Mouse (Mus musculus): ENCODE measurements around the gene Sipa1l2. TPM values are rescaled to one million over a fixed set of nuclear protein-coding genes. Genes with fewer than 3 reads are reported as not detected.

Sipa1l2 gene
- polyA plus RNA-seq, 1 experiment from 2014 or later: 20.2 TPM

DNA sequence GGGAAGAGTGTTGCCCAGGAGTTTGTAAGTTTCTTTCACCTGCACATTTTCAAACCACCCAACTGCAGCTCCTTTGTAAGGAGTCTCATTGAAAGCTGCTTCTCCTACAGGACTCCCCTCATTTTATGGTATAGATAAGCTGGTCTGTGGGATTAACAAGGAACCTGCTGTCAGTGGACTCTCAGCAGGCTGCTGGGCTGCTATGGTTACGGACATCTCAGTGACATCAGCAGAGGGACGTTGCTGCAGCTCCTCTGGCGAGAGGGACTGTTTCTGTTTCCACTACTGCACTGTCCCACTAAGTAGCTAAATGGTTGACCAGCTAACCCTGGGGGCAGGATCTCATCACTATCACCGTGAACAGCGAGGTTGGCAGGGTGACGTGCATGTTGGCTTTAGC is 120.6 kb downstream of the Sipa1l2 start:
- H3K4me3 ChIP-seq (replicated peaks): no peak overlapping the region
- H3K4me1 ChIP-seq (replicated peaks): peaks cover 23% of the 10 kb centered on the region
- no peak overlapping the region for H3K27ac ChIP-seq
- WGBS: 50% methylated on average over 6 of the region's 6 CpGs
- H3K9me3 ChIP-seq: no peaks in the 10 kb centered on the region
- no peaks in the 10 kb centered on the region for H3K27me3 ChIP-seq
- H3K4me2 ChIP-seq: no peak overlapping the region
- peaks cover 76% of the 10 kb centered on the region for H3K36me3 ChIP-seq
- no peak overlapping the region for H3K9ac ChIP-seq (replicated peaks)
- ATAC-seq (ENCODE audit: insufficient number of reproducible peaks, insufficient read depth, low FRiP score, low TSS enrichment, low read depth): no peak

DNA sequence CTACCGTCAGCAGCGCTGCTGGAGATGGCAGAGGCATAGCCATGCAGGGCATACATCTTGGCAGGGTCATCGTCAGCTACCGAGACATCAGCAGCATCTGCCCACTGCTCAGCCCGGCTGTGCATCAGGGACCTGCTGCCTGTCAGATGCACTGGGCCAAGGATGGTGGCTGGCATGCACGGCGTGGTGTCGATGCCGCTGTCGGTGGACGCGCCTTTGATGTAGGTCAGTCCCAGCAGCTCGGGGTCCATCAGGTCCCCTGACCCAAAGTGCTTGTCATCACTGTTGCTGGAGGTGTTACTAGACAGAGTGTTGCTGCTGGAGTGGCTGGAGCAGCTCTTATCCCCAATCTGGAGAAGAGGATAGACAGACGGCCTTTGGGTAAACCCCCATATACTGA is 122.1 kb downstream of the Sipa1l2 start:
- Histone ChIP-seq H3K4me3 (replicated peaks) (no peak overlapping the region), H3K27me3 (no peaks in the 10 kb centered on the region), H3K4me1 (replicated peaks) (peaks cover 23% of the 10 kb centered on the region), H3K36me3 (peaks cover 76% of the 10 kb centered on the region), H3K9ac (replicated peaks) (no peak overlapping the region), H3K4me2 (no peak overlapping the region), H3K27ac (no peak overlapping the region), H3K9me3 (no peaks in the 10 kb centered on the region)
- no peak for ATAC-seq (ENCODE audit: insufficient number of reproducible peaks, insufficient read depth, low FRiP score, low TSS enrichment, low read depth)
- WGBS: 91% methylated on average over 14 of the region's 14 CpGs

DNA sequence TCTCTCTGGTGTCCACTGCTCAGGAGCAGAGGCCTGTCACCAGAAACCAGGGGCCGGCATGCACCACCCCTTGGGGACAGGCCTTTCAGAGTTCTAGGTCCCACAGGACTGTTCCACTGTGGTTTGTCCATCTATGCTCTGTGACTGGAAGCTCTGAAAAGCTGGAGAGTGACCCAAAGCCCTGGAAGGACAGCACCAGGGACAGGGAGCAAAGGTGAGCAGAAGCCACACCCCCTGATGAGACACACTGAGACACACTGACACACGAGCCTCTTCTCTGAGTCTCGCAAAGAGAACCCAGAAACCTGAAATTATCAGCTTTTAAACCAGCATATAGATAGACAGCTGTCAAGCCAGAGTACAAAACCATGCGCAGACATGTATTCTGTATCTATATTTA is 123.4 kb downstream of the Sipa1l2 start:
- Histone ChIP-seq H3K4me2 (no peak overlapping the region), H3K27me3 (no peaks in the 10 kb centered on the region), H3K4me1 (replicated peaks) (peaks cover 23% of the 10 kb centered on the region), H3K36me3 (peaks cover 78% of the 10 kb centered on the region), H3K4me3 (replicated peaks) (no peak overlapping the region), H3K27ac (no peak overlapping the region), H3K9me3 (no peaks in the 10 kb centered on the region), H3K9ac (replicated peaks) (no peak overlapping the region)
- no peak for ATAC-seq (ENCODE audit: insufficient number of reproducible peaks, insufficient read depth, low FRiP score, low TSS enrichment, low read depth)
- 81% methylated on average over 4 of the region's 4 CpGs for WGBS

DNA sequence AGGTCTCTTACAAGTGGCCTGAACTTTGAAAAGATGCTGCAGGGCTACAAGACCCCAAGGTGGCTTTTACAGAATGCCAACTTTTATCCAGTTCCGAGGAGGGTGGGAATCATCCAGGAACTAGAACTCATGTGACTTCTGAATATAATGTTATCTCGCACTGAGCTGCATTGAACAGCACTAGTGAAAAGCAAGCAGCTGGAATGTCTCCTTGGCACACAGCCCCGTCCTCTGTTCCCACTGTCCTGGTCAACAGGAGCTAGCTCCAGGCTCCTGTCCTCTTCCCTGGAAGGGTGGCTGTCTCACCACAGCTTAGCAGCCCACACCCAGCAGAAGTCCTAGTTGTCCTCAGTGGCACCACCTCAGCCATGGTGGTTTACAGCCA is 124.4 kb downstream of the Sipa1l2 start:
- no peak for ATAC-seq (ENCODE audit: insufficient number of reproducible peaks, insufficient read depth, low FRiP score, low TSS enrichment, low read depth)
- peaks cover 76% of the 10 kb centered on the region for H3K36me3 ChIP-seq
- WGBS: 89% methylated on average over 3 of the region's 3 CpGs
- H3K4me2 ChIP-seq: no peak overlapping the region
- no peaks in the 10 kb centered on the region for H3K27me3 ChIP-seq
- H3K9ac ChIP-seq (replicated peaks): no peak overlapping the region
- no peak overlapping the region for H3K4me3 ChIP-seq (replicated peaks)
- peaks cover 23% of the 10 kb centered on the region for H3K4me1 ChIP-seq (replicated peaks)
- no peak overlapping the region for H3K27ac ChIP-seq
- H3K9me3 ChIP-seq: no peaks in the 10 kb centered on the region

DNA sequence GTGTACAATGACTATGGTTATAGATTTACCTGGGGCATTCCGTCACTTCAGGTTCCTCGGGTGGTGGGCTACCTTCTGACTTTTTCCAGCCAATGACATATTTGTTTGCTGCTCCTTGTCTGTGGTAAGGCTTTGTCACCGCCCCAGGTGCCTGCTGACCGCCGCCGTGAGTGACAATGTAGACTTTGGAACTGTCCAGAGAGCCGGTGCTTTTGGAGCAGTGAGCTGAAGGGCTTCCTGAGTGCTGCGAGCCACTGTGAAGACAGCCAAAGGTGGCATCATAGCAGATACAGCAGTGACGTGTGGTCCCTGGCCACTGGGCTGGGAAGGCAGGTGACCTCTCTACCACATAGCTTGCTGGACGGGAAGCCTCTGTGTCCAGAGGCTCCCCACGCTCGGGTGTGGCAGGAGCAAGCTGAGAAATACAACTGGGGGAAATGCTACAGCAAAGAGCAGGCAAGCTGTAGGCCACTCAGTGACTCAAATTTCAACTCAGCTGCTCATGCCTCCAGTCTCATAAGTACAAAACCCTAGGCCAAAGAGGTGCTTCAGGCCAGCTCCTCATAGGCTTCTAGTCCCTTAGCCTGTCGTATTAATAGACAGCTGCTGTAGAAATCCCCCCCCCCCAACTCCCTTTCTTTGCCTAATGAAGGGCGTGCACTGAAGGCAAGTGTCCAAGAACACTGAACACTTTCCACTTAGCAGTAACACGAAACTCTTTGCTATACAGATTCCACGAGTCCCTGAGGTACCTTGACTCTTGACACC is 125.0 kb downstream of the Sipa1l2 start:
- 85% methylated on average over 16 of the region's 16 CpGs for WGBS
- Histone ChIP-seq H3K36me3 (peaks cover 76% of the 10 kb centered on the region), H3K27me3 (no peaks in the 10 kb centered on the region), H3K4me2 (no peak overlapping the region), H3K4me1 (replicated peaks) (peaks cover 23% of the 10 kb centered on the region), H3K27ac (no peak overlapping the region), H3K4me3 (replicated peaks) (no peak overlapping the region), H3K9ac (replicated peaks) (no peak overlapping the region), H3K9me3 (no peaks in the 10 kb centered on the region)
- no peak for ATAC-seq (ENCODE audit: insufficient number of reproducible peaks, insufficient read depth, low FRiP score, low TSS enrichment, low read depth)

DNA sequence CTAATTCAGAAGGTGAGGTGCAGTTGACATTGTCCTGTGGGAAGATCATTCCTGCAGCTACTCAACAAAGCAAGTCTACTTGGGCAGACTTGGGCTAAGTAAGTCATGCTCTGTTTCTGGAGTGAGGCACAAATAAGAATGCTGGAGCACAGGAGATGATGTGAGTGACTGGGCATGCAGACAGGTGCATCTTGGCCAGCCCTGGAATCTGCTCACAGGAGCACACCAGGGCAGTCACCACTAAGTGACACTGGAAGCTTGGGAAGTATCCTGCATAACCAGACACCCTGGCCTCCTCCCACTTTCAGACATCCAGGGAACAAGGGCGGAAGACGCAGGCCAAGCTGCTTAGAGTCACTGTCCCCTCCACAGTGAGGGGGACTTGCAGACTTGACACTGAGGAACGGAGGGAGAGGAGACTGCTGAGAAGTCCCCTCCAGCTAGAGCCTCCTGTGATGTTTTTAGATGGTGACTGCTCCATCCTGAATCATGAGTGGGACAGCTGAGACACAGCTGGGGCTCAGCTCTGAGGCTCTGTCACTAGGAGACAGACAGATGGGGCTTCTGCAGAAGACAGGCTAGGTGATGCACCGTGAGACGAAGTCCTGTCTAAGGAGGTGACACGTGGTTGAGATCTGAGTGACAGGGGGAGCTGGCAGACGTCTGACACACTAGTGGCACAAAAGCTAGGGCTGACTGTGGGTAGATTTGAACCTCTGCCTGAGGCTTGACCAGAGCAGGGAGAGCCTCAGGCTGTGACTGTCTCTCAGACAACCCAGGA is 134.1 kb downstream of the Sipa1l2 start:
- 76% methylated on average over 7 of the region's 7 CpGs for WGBS
- Histone ChIP-seq H3K36me3 (peaks cover 64% of the 10 kb centered on the region), H3K4me1 (replicated peaks) (peaks cover 26% of the 10 kb centered on the region), H3K9ac (replicated peaks) (no peak overlapping the region), H3K4me2 (no peak overlapping the region), H3K9me3 (no peaks in the 10 kb centered on the region), H3K4me3 (replicated peaks) (no peak overlapping the region), H3K27ac (0 out of 2 replicates have a peak overlapping the region, but pooled peaks have one; percentile 5), H3K27me3 (no peaks in the 10 kb centered on the region)
- ATAC-seq (ENCODE audit: insufficient number of reproducible peaks, insufficient read depth, low FRiP score, low TSS enrichment, low read depth): no peak

DNA sequence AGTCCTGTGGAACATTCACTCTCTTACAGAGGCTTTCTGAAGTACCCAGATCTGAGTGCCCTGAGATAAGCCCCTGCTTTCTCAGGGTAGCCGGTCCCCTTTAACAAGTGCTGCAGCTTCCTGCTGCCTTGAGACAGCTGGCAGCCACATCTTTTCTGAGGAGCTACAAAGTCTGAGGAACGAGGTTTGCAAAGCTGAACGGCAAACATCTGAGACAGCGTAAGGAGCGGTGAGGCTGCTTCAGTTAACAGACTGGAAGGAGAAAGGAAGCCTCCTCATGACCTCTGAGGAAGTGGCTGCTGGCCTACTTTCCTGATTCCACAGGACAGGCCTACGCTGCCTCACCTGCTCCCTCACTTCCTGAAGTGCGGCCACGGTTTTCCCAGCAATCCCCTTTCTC is 135.5 kb downstream of the Sipa1l2 start:
- Histone ChIP-seq H3K27me3 (no peaks in the 10 kb centered on the region), H3K9me3 (no peaks in the 10 kb centered on the region), H3K4me3 (replicated peaks) (no peak overlapping the region), H3K9ac (replicated peaks) (no peak overlapping the region), H3K27ac (peak overlapping the region; percentile 50; the same call in 1 of the 2 replicates), H3K4me1 (replicated peaks) (peaks cover 29% of the 10 kb centered on the region), H3K36me3 (peaks cover 57% of the 10 kb centered on the region), H3K4me2 (no peak overlapping the region)
- 30% methylated on average over 8 of the region's 8 CpGs for WGBS
- ATAC-seq (ENCODE audit: insufficient number of reproducible peaks, insufficient read depth, low FRiP score, low TSS enrichment, low read depth): no peak

DNA sequence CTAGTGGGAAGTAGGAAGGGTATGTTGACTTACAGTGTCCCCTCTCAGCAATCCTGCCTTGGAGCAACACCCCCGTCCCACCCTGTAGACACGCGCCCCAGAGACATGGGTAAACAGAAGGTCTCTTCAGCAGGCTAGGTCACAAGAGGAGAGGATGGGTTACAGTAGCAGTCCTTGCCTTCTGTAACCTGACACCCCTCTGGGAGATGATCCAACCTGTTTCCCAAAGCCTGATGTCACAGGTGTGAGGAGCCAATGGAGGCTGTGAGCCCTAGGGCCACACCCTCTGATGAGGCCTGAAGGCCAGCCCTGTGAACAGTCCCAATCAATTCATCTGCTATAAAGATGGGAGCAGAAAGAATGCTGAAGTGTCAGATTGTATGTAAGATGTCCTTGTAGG is 138.3 kb downstream of the Sipa1l2 start:
- WGBS: 57% methylated on average over 3 of the region's 3 CpGs

DNA sequence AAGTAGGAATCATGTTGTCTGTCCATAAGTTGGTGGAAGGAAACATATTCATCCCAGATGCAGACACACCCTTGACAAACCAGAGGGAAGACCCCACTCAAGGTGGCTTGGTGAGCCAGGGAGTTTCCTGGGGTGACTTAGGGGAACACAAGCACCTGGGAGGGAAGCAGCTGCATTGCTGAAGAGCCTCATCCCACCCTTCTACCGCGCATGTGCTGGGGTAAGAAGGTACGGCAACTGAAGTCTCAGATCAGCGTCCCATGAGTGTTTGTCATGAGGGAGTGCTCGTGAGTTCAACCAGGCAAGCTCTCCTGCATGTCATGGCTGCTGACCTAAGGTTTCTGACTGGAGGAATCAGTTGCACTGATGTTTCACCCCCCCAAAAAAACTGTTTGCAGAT is 138.8 kb downstream of the Sipa1l2 start:
- no peaks in the 10 kb centered on the region for H3K9me3 ChIP-seq
- H3K36me3 ChIP-seq: peaks cover 37% of the 10 kb centered on the region; the same call in 1 of the 2 replicates
- H3K27ac ChIP-seq: no peak overlapping the region
- no peak overlapping the region for H3K9ac ChIP-seq (replicated peaks)
- no peak for ATAC-seq (ENCODE audit: insufficient number of reproducible peaks, insufficient read depth, low FRiP score, low TSS enrichment, low read depth)
- peaks cover 30% of the 10 kb centered on the region for H3K4me1 ChIP-seq (replicated peaks)
- no peak overlapping the region for H3K4me2 ChIP-seq
- H3K4me3 ChIP-seq (replicated peaks): no peak overlapping the region
- 93% methylated on average over 5 of the region's 5 CpGs for WGBS
- H3K27me3 ChIP-seq: peaks cover 4% of the 10 kb centered on the region

More for the DNA sequence above, 138.3 kb downstream of the Sipa1l2 start:
- H3K36me3 ChIP-seq: peaks cover 40% of the 10 kb centered on the region; the same call in 1 of the 2 replicates
- no peak overlapping the region for H3K4me3 ChIP-seq (replicated peaks)
- H3K27me3 ChIP-seq: peaks cover 4% of the 10 kb centered on the region
- no peak for ATAC-seq (ENCODE audit: insufficient number of reproducible peaks, insufficient read depth, low FRiP score, low TSS enrichment, low read depth)
- H3K4me2 ChIP-seq: no peak overlapping the region
- no peaks in the 10 kb centered on the region for H3K9me3 ChIP-seq
- peaks cover 30% of the 10 kb centered on the region for H3K4me1 ChIP-seq (replicated peaks)
- H3K27ac ChIP-seq: no peak overlapping the region
- no peak overlapping the region for H3K9ac ChIP-seq (replicated peaks)

DNA sequence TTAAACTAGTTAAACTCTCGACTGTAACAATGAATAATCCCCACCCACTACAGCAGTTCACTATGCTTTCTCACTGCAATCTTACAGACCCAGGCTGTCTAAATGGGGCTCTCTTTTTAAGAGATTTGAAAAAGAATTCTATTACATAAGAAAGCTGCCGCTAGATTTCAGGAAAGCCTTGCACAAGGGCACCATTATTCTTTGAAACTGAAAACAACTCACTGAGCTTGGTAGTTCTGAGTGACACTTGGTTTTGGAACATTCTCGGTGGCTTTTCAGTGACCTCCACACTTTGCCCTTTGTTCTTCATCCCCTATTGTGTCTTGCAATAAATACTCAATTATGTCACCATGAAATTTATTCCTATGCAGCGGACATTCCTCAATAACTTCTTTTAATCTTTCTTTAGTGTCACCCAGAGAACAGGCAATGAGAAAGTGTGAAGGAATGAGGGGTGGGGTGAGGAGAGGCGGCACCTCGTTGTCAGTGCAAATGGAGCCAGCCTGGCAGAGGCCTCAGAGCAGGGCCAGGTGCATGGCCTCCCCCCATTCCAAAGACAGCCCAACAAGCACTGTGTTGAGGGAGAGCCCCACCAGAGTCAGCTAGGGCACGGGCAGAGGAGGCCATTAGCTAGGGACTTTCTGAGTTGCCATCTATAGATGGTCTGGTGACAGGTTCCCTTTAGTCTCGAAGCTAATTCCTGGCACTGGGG is 140.5 kb downstream of the Sipa1l2 start:
- Histone ChIP-seq H3K4me3 (replicated peaks) (no peak overlapping the region), H3K27ac (no peak overlapping the region), H3K36me3 (peaks cover 37% of the 10 kb centered on the region; the same call in 1 of the 2 replicates), H3K9me3 (no peaks in the 10 kb centered on the region), H3K4me1 (replicated peaks) (peaks cover 28% of the 10 kb centered on the region), H3K9ac (replicated peaks) (no peak overlapping the region), H3K27me3 (peaks cover 7% of the 10 kb centered on the region), H3K4me2 (no peak overlapping the region)
- ATAC-seq (ENCODE audit: insufficient number of reproducible peaks, insufficient read depth, low FRiP score, low TSS enrichment, low read depth): no peak
- WGBS: 68% methylated on average over 8 of the region's 8 CpGs

DNA sequence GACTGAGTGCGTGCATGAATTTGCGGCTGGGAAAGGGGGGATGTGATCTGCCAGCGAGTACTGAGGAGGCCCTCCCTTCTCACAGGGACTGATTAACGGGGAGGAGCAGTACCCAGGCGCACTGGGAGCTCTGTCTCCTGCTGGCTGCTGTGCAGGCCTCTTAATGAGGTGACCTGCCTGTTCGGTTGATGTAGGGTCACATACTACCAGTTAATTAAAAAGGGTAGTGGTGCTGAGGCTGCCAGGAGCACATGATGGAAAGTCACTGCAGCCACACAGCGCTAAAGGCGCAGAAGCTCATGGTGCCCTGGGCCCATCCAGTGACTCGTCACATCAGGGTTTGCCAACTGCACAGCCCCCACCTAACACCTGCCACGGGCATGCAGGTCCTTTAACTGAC is 145.7 kb downstream of the Sipa1l2 start:
- 27% methylated on average over 10 of the region's 10 CpGs for WGBS
- peaks cover 37% of the 10 kb centered on the region for H3K36me3 ChIP-seq
- no peak; the same call in 1 of the 2 replicates for ATAC-seq (ENCODE audit: insufficient number of reproducible peaks, insufficient read depth, low FRiP score, low TSS enrichment, low read depth)
- no peak overlapping the region for H3K4me3 ChIP-seq (replicated peaks)
- H3K4me1 ChIP-seq (replicated peaks): peaks cover 30% of the 10 kb centered on the region
- peak overlapping the region; percentile 25; the same call in 1 of the 2 replicates for H3K27ac ChIP-seq
- H3K9ac ChIP-seq (replicated peaks): no peak overlapping the region
- no peak overlapping the region for H3K4me2 ChIP-seq
- peaks cover 7% of the 10 kb centered on the region for H3K27me3 ChIP-seq
- H3K9me3 ChIP-seq: no peaks in the 10 kb centered on the region
